Mouse (Mus musculus): ENCODE measurements at regions not wholly inside any gene's neighbourhood (a gene's known extent, or its start where the extent isn't known, plus 50 kb on each side); places are given as distances from the start of the nearest gene placed in this dataset.

GRCm38 (mm10) chr16:65312947-65313346 lies 207.3 kb upstream of the Htr1f start:
- Histone ChIP-seq H3K9me3 (no peaks in the 10 kb centered on the region), H3K27me3 (no peaks in the 10 kb centered on the region), H3K27ac (no peak overlapping the region), H3K4me1 (replicated peaks) (no peaks in the 10 kb centered on the region), H3K4me3 (replicated peaks) (no peak overlapping the region), H3K9ac (replicated peaks) (no peak overlapping the region), H3K36me3 (no peaks in the 10 kb centered on the region), H3K4me2 (no peak overlapping the region)
- no peak for ATAC-seq (ENCODE audit: insufficient number of reproducible peaks, insufficient read depth, low FRiP score, low TSS enrichment, low read depth)
- 90% methylated on average over 2 of the region's 2 CpGs for WGBS

GRCm38 (mm10) chr16:65315052-65315451 lies 205.3 kb upstream of the Pou1f1 start:
- no peak overlapping the region for H3K9ac ChIP-seq (replicated peaks)
- H3K27ac ChIP-seq, result no peak overlapping the region
- no peaks in the 10 kb centered on the region for H3K9me3 ChIP-seq
- no peak overlapping the region for H3K4me3 ChIP-seq (replicated peaks)
- 64% methylated on average over 3 of the region's 3 CpGs for WGBS
- no peaks in the 10 kb centered on the region for H3K27me3 ChIP-seq
- ATAC-seq (ENCODE audit: insufficient number of reproducible peaks, insufficient read depth, low FRiP score, low TSS enrichment, low read depth), result no peak
- no peak overlapping the region for H3K4me2 ChIP-seq
- H3K4me1 ChIP-seq (replicated peaks), result no peaks in the 10 kb centered on the region
- H3K36me3 ChIP-seq, result no peaks in the 10 kb centered on the region

GRCm38 (mm10) chr16:65332412-65332811 lies 187.9 kb upstream of the Pou1f1 start:
- Histone ChIP-seq H3K9ac (replicated peaks) (no peak overlapping the region), H3K9me3 (no peaks in the 10 kb centered on the region), H3K27ac (no peak overlapping the region), H3K27me3 (no peaks in the 10 kb centered on the region), H3K36me3 (no peaks in the 10 kb centered on the region), H3K4me3 (replicated peaks) (no peak overlapping the region), H3K4me1 (replicated peaks) (no peaks in the 10 kb centered on the region), H3K4me2 (no peak overlapping the region)
- 74% methylated on average over 2 of the region's 2 CpGs for WGBS
- ATAC-seq (ENCODE audit: insufficient number of reproducible peaks, insufficient read depth, low FRiP score, low TSS enrichment, low read depth), result no peak

GRCm38 (mm10) chr16:65339225-65339624 lies 181.1 kb upstream of the Pou1f1 start:
- Histone ChIP-seq H3K4me3 (replicated peaks) (no peak overlapping the region), H3K27ac (no peak overlapping the region), H3K4me1 (replicated peaks) (no peaks in the 10 kb centered on the region), H3K9ac (replicated peaks) (no peak overlapping the region), H3K9me3 (no peaks in the 10 kb centered on the region), H3K27me3 (no peaks in the 10 kb centered on the region), H3K4me2 (no peak overlapping the region), H3K36me3 (no peaks in the 10 kb centered on the region)
- no peak for ATAC-seq (ENCODE audit: insufficient number of reproducible peaks, insufficient read depth, low FRiP score, low TSS enrichment, low read depth)
- WGBS, result 90% methylated on average over 2 of the region's 2 CpGs

- Histone ChIP-seq H3K9ac (replicated peaks) (no peak overlapping the region), H3K27ac (no peak overlapping the region), H3K4me2 (no peak overlapping the region), H3K4me3 (replicated peaks) (no peak overlapping the region), H3K36me3 (no peaks in the 10 kb centered on the region), H3K4me1 (replicated peaks) (peaks cover 4% of the 10 kb centered on the region; the same call in 1 of the 2 replicates), H3K9me3 (no peaks in the 10 kb centered on the region), H3K27me3 (no peaks in the 10 kb centered on the region)
- WGBS, result 31% methylated on average over 1 of the region's 1 CpGs
- ATAC-seq (ENCODE audit: insufficient number of reproducible peaks, insufficient read depth, low FRiP score, low TSS enrichment, low read depth), result peak; percentile 66; the same call in 1 of the 2 replicates
Observed at GRCm38 (mm10) chr16:65359881-65360280, 160.4 kb upstream of the Pou1f1 start.

- Histone ChIP-seq H3K27me3 (no peaks in the 10 kb centered on the region), H3K36me3 (no peaks in the 10 kb centered on the region), H3K9me3 (no peaks in the 10 kb centered on the region), H3K27ac (no peak overlapping the region), H3K4me3 (replicated peaks) (no peak overlapping the region), H3K9ac (replicated peaks) (no peak overlapping the region), H3K4me2 (no peak overlapping the region), H3K4me1 (replicated peaks) (no peaks in the 10 kb centered on the region)
- 51% methylated on average over 1 of the region's 1 CpGs for WGBS
- no peak for ATAC-seq (ENCODE audit: insufficient number of reproducible peaks, insufficient read depth, low FRiP score, low TSS enrichment, low read depth)
Observed at GRCm38 (mm10) chr16:65369271-65369670, 151.0 kb upstream of the Pou1f1 start.

GRCm38 (mm10) chr16:65370939-65371338 lies 149.4 kb upstream of the Pou1f1 start:
- H3K27ac ChIP-seq, result no peak overlapping the region
- H3K27me3 ChIP-seq, result no peaks in the 10 kb centered on the region
- no peaks in the 10 kb centered on the region for H3K9me3 ChIP-seq
- no peak overlapping the region for H3K9ac ChIP-seq (replicated peaks)
- no peaks in the 10 kb centered on the region for H3K36me3 ChIP-seq
- 61% methylated on average over 2 of the region's 2 CpGs for WGBS
- H3K4me2 ChIP-seq, result no peak overlapping the region
- no peak overlapping the region for H3K4me3 ChIP-seq (replicated peaks)
- H3K4me1 ChIP-seq (replicated peaks), result no peaks in the 10 kb centered on the region
- ATAC-seq (ENCODE audit: insufficient number of reproducible peaks, insufficient read depth, low FRiP score, low TSS enrichment, low read depth), result no peak

- H3K9ac ChIP-seq (replicated peaks), result no peak overlapping the region
- no peaks in the 10 kb centered on the region for H3K4me1 ChIP-seq (replicated peaks)
- H3K4me2 ChIP-seq, result no peak overlapping the region
- no peak overlapping the region for H3K27ac ChIP-seq
- H3K9me3 ChIP-seq, result no peaks in the 10 kb centered on the region
- H3K36me3 ChIP-seq, result no peaks in the 10 kb centered on the region
- no peaks in the 10 kb centered on the region for H3K27me3 ChIP-seq
- H3K4me3 ChIP-seq (replicated peaks), result no peak overlapping the region
- no peak for ATAC-seq (ENCODE audit: insufficient number of reproducible peaks, insufficient read depth, low FRiP score, low TSS enrichment, low read depth)
Observed at GRCm38 (mm10) chr16:65376553-65376952, 143.8 kb upstream of the Pou1f1 start.

GRCm38 (mm10) chr16:65378276-65378675 lies 142.0 kb upstream of the Pou1f1 start:
- no peak overlapping the region for H3K9ac ChIP-seq (replicated peaks)
- H3K36me3 ChIP-seq, result no peaks in the 10 kb centered on the region
- no peak for ATAC-seq (ENCODE audit: insufficient number of reproducible peaks, insufficient read depth, low FRiP score, low TSS enrichment, low read depth)
- H3K4me3 ChIP-seq (replicated peaks), result no peak overlapping the region
- H3K27me3 ChIP-seq, result no peaks in the 10 kb centered on the region
- H3K4me2 ChIP-seq, result no peak overlapping the region
- no peak overlapping the region for H3K27ac ChIP-seq
- 72% methylated on average over 3 of the region's 3 CpGs for WGBS
- no peaks in the 10 kb centered on the region for H3K9me3 ChIP-seq
- no peaks in the 10 kb centered on the region for H3K4me1 ChIP-seq (replicated peaks)

GRCm38 (mm10) chr16:65379939-65380338 lies 140.4 kb upstream of the Pou1f1 start:
- Histone ChIP-seq H3K4me2 (no peak overlapping the region), H3K27me3 (no peaks in the 10 kb centered on the region), H3K4me1 (replicated peaks) (no peaks in the 10 kb centered on the region), H3K27ac (no peak overlapping the region), H3K9me3 (no peaks in the 10 kb centered on the region), H3K36me3 (no peaks in the 10 kb centered on the region), H3K4me3 (replicated peaks) (no peak overlapping the region), H3K9ac (replicated peaks) (no peak overlapping the region)
- 30% methylated on average over 5 of the region's 5 CpGs for WGBS
- ATAC-seq (ENCODE audit: insufficient number of reproducible peaks, insufficient read depth, low FRiP score, low TSS enrichment, low read depth), result no peak

- 82% methylated on average over 5 of the region's 5 CpGs for WGBS
- H3K27me3 ChIP-seq, result no peaks in the 10 kb centered on the region
- no peaks in the 10 kb centered on the region for H3K36me3 ChIP-seq
- ATAC-seq (ENCODE audit: insufficient number of reproducible peaks, insufficient read depth, low FRiP score, low TSS enrichment, low read depth), result no peak
- H3K9me3 ChIP-seq, result no peaks in the 10 kb centered on the region
- no peak overlapping the region for H3K27ac ChIP-seq
- no peak overlapping the region for H3K9ac ChIP-seq (replicated peaks)
- no peak overlapping the region for H3K4me2 ChIP-seq
- H3K4me1 ChIP-seq (replicated peaks), result no peaks in the 10 kb centered on the region
- H3K4me3 ChIP-seq (replicated peaks), result no peak overlapping the region
Observed at GRCm38 (mm10) chr16:65403926-65404648, 116.2 kb upstream of the Pou1f1 start.

GRCm38 (mm10) chr16:65404816-65405215 lies 115.5 kb upstream of the Pou1f1 start:
- 92% methylated on average over 5 of the region's 5 CpGs for WGBS
- Histone ChIP-seq H3K9me3 (no peaks in the 10 kb centered on the region), H3K9ac (replicated peaks) (no peak overlapping the region), H3K4me1 (replicated peaks) (no peaks in the 10 kb centered on the region), H3K4me2 (no peak overlapping the region), H3K27ac (no peak overlapping the region), H3K4me3 (replicated peaks) (no peak overlapping the region), H3K36me3 (no peaks in the 10 kb centered on the region), H3K27me3 (no peaks in the 10 kb centered on the region)
- ATAC-seq (ENCODE audit: insufficient number of reproducible peaks, insufficient read depth, low FRiP score, low TSS enrichment, low read depth), result no peak
